Mouse (Mus musculus) liver, adult 2 months (tissue): Measurements from ENCODE around the gene Rrn3. TPM values are rescaled to one million over a fixed set of nuclear protein-coding genes. Genes with fewer than 3 reads are reported as not detected.

Experiments used
- DNase-seq: peaks from one replicate; pipeline ENCODE4 v3.0.0-alpha.2; 2011; ENCODE audit warnings: low read depth, low spot score; ENCODE audit errors: extremely low read depth
- H3K27ac ChIP-seq: fragments of 200-500 bp; replicated peaks from 2 replicates; pipeline ENCODE4 v1.5.1; 2012; ENCODE audit warnings: low read depth, mild to moderate bottlenecking, control low read depth, inconsistent platforms, low read length; ENCODE audit not compliant: insufficient read depth
- H3K27me3 ChIP-seq: fragments of 200-500 bp; 2 replicates; pipeline ENCODE4 v1.6.1; 2012; ENCODE audit warnings: mild to moderate bottlenecking, moderate library complexity, low read length, inconsistent platforms; ENCODE audit not compliant: control insufficient read depth, insufficient read depth
- H3K36me3 ChIP-seq: fragments of 200-500 bp; 2 replicates; pipeline ENCODE4 v1.6.1; 2012; ENCODE audit warnings: low read length, inconsistent platforms; ENCODE audit not compliant: control insufficient read depth, insufficient read depth
- H3K4me1 ChIP-seq: fragments of 200-500 bp; 2 replicates; pipeline ENCODE4 v1.6.1; 2011; ENCODE audit warnings: low read length; ENCODE audit not compliant: control insufficient read depth, insufficient read depth
- H3K4me3 ChIP-seq: fragments of 200-500 bp; 2 replicates; pipeline ENCODE4 v1.5.1; 2011; ENCODE audit warnings: low read depth, mild to moderate bottlenecking, control low read depth, low read length, moderate library complexity; ENCODE audit not compliant: insufficient read depth
- H3K79me2 ChIP-seq: fragments of 200-500 bp; 2 replicates; pipeline ENCODE4 v1.6.1; 2012; ENCODE audit warnings: inconsistent platforms, mild to moderate bottlenecking, low read length, moderate library complexity; ENCODE audit not compliant: control insufficient read depth, insufficient read depth
- H3K9ac ChIP-seq: fragments of 200-500 bp; 2 replicates; pipeline ENCODE4 v1.6.1; 2012; ENCODE audit warnings: low read depth, mild to moderate bottlenecking, control low read depth, inconsistent platforms, low read length
- CTCF ChIP-seq: fragments of 200-500 bp; IDR thresholded peaks from 2 replicates; pipeline ENCODE4 v1.5.1; 2011; ENCODE audit warnings: low read depth, low read length, control low read depth
- POLR2A ChIP-seq: fragments of 200-500 bp; IDR thresholded peaks from 2 replicates; pipeline ENCODE4 v1.6.1; 2011; ENCODE audit warnings: low read length, control low read depth; ENCODE audit not compliant: insufficient read depth; ENCODE audit errors: extremely low read depth
- WGBS: fragments of 180-500 bp; shearing (Covaris S2); methylation state at CpG from one replicate; pipeline ENCODE4 v1.1.7; 2018; 5-methylcytosine and 5-hydroxymethylcytosine counted together
- polyA plus RNA-seq: library from polyadenylated mRNA; depleted of rRNA; stranded (reverse); fragments of >200 nt; gene quantifications from 2 replicates; pipeline ENCODE4 v1.2.3, GENCODE M21; 2012
- total RNA-seq: library from RNA; depleted of rRNA; stranded (reverse); fragments of >200 nt; gene quantifications from 2 replicates; pipeline ENCODE4 v1.2.3, GENCODE M21; 2014

Gene Rrn3
- total and polyA plus RNA-seq, 2 experiments, result 10.4 to 12.1 TPM

GRCm38 (mm10) chr16:13804666-13805065 lies 24.2 kb downstream of the Rrn3 start:
- Histone ChIP-seq H3K9ac (no peak overlapping the region), H3K36me3 (peaks cover 69% of the 10 kb centered on the region), H3K27ac (no peak overlapping the region), H3K27me3 (no peaks in the 10 kb centered on the region), H3K79me2 (peaks cover 2% of the 10 kb centered on the region; the same call in 1 of the 2 replicates), H3K4me3 (no peak overlapping the region), H3K4me1 (no peaks in the 10 kb centered on the region)
- 87% methylated on average over 5 of the region's 5 CpGs for WGBS
- DNase-seq, result no peak
- TF ChIP-seq CTCF, result no peak
- TF ChIP-seq POLR2A, result no peak

DNA sequence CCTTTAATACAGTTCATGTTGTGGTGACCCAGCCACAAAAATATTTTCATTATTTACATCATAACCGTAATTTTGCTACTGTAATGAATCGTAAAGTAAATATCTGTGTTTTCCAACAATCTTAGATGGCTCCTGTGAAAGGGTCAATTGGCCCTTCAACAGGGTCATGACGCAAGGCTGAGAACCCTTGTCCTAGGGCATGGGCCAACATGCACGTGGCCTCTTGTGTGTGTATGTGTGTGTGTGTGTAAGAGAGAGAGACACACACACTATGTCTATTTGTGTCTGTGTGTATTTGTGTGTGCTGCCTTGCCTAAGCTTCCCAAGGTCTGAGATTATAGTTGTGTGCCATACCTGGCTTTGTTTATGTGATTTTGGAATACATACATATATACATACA lies 27.1 kb downstream of the Rrn3 start:
- WGBS, result 28% methylated on average over 4 of the region's 4 CpGs

DNA sequence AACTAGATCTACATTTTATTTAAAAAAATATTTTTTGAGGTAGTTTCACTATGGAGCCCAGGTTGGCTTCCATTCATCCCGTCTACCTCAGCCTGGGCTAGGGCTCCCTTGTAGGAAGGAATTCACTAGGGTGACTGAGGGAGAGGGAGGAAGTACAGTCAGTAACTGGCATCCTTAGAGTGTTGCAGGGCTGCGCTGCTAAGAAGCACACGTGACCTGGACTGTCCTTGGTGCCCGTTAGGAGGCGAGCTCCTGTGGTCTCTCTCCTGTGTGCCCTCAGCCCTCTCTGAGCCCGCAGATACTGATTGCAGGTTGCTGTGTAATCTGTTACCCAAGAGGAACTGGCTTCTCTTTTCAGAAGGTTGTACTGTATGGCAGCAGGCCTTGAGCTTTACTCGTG lies 27.9 kb downstream of the Rrn3 start:
- WGBS, result 90% methylated on average over 7 of the region's 7 CpGs
- Histone ChIP-seq H3K36me3 (peaks cover 72% of the 10 kb centered on the region), H3K4me1 (no peaks in the 10 kb centered on the region), H3K9ac (no peak overlapping the region), H3K4me3 (no peak overlapping the region), H3K79me2 (no peaks in the 10 kb centered on the region), H3K27me3 (no peaks in the 10 kb centered on the region), H3K27ac (no peak overlapping the region)
- TF ChIP-seq CTCF (no peak), POLR2A (no peak)
- no peak for DNase-seq

More for the DNA sequence above, 27.1 kb downstream of the Rrn3 start:
- Histone ChIP-seq H3K79me2 (no peaks in the 10 kb centered on the region), H3K4me3 (no peak overlapping the region), H3K9ac (no peak overlapping the region), H3K36me3 (peaks cover 70% of the 10 kb centered on the region), H3K27ac (no peak overlapping the region), H3K27me3 (no peaks in the 10 kb centered on the region), H3K4me1 (no peaks in the 10 kb centered on the region)
- TF ChIP-seq CTCF, result no peak
- TF ChIP-seq POLR2A, result no peak
- peak; percentile 76 for DNase-seq

DNA sequence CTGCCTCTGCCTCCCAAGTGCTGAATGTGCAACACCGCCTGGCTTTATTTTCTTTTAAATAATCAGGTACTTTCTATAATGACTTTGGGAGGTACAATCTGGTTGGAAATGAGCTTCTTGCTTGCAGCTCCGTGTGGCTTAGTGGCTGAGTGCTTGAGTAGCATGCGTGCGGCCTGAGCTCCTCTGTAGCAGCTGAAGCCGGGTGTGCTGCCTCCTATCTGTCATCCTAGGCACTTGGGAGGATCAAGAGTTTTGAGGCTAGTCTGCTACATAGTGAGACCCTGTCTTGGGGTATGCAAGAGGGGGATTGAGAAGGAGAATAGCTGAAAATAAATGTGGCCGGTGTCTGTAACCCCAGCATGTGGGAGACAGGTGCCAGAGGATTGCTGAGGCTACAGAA lies 31.6 kb downstream of the Rrn3 start:
- WGBS, result 95% methylated on average over 6 of the region's 6 CpGs
- Histone ChIP-seq H3K9ac (no peak overlapping the region), H3K79me2 (no peaks in the 10 kb centered on the region), H3K27ac (no peak overlapping the region), H3K4me1 (no peaks in the 10 kb centered on the region), H3K36me3 (peaks cover 52% of the 10 kb centered on the region), H3K27me3 (no peaks in the 10 kb centered on the region), H3K4me3 (no peak overlapping the region)
- TF ChIP-seq CTCF (no peak), POLR2A (no peak)
- DNase-seq, result no peak

GRCm38 (mm10) chr16:13813200-13813599 lies 32.7 kb downstream of the Rrn3 start:
- Histone ChIP-seq H3K79me2 (no peaks in the 10 kb centered on the region), H3K36me3 (peaks cover 49% of the 10 kb centered on the region), H3K27ac (no peak overlapping the region), H3K27me3 (no peaks in the 10 kb centered on the region), H3K9ac (no peak overlapping the region), H3K4me3 (no peak overlapping the region), H3K4me1 (no peaks in the 10 kb centered on the region)
- DNase-seq, result no peak
- TF ChIP-seq CTCF, result no peak
- no peak for TF ChIP-seq POLR2A
- WGBS, result 51% methylated on average over 3 of the region's 3 CpGs

- Histone ChIP-seq H3K36me3 (peaks cover 4% of the 10 kb centered on the region; the same call in 1 of the 2 replicates), H3K27me3 (no peaks in the 10 kb centered on the region), H3K27ac (peak within 1 kb of the TSS; percentile 90), H3K9ac (peak within 1 kb of the TSS; percentile 75), H3K79me2 (no peaks in the 10 kb centered on the region; the same call in 1 of the 2 replicates), H3K4me1 (peaks cover 5% of the 10 kb centered on the region; the same call in 1 of the 2 replicates), H3K4me3 (peak within 1 kb of the TSS; percentile 73)
- TF ChIP-seq CTCF, result no peak
- TF ChIP-seq POLR2A, result peak; percentile 69
- DNase-seq, result peak; percentile 91
- under 1% methylated on average over 56 of the region's 58 CpGs for WGBS
These were observed 38.3 kb downstream of the Rrn3 start, which contains the start of gene Ntan1 for GRCm38 (mm10) chr16:13818560-13819393. Gene Ntan1 (plus strand): TSS chr16:13818845.
